ENCODE assay signal across 1 mouse cellular context in the genomic region with DNA sequence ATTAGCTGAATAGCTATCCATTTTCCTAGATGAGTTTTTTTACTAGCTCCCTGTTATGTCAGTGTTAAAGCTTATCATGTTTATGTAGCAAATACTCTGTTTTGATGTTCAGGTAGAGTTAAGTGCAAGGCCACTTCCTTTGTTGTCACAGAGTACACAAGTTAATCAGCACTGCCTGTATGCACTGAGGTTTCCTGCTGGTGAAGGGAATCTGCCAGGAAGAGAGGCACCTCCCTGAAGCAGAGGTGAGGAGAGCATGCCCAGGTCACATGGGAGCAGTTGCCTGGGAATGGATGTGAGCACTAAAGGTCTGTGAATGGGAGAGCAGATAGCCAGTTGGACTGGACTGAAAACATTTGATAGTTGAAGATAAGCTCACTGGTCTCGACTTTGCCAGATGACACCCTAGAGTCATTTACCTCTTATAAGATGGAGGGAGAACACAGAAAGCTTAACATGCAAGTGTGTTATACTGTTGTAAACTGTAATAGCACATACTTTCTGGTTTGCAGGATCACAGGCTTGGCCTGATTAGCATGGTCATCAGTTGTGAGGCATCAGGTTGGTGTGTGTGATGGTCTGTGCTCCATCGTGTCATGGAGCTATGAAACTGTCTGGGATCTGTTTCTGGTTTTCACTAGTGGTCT.
TF ChIP-seq lines count a peak whose summit lies in the region.

No protein-coding gene starts in this region.

TF ChIP-seq in MEL, 35 proteins besides CTCF, POLR2A, EP300 and RAD21:
- TF ChIP-seq USF1 (IDR thresholded peaks at IDR 0.05; ENCODE audit: low read depth, low read length) = peak; percentile 58; the same call in 1 of the 2 replicates
- TF ChIP-seq CHD2 (IDR thresholded peaks at IDR 0.05; ENCODE audit: low read length) = no peak
- TF ChIP-seq HCFC1 (IDR thresholded peaks at IDR 0.05; ENCODE audit: low read depth, low read length) = no peak
- no peak for TF ChIP-seq JUND (IDR thresholded peaks at IDR 0.05; ENCODE audit: low read depth, low read length)
- TF ChIP-seq CHD1 (IDR thresholded peaks at IDR 0.05; ENCODE audit: low read depth, low read length) = no peak
- no peak for TF ChIP-seq MAZ (IDR thresholded peaks at IDR 0.05; ENCODE audit: low read depth, low read length)
- 0 out of 2 replicates have a peak, but pooled peaks have one; percentile 23 for TF ChIP-seq MYC (IDR thresholded peaks at IDR 0.05; ENCODE audit: low read depth, low read length)
- no peak for TF ChIP-seq MAX (IDR thresholded peaks at IDR 0.05; ENCODE audit: low read length)
- TF ChIP-seq POLR2AphosphoS2 (IDR thresholded peaks at IDR 0.05; ENCODE audit: low read length) = no peak
- TF ChIP-seq BHLHE40 (IDR thresholded peaks at IDR 0.05; ENCODE audit: borderline replicate concordance, low read depth, low read length) = no peak
- TF ChIP-seq ETS1 (IDR thresholded peaks at IDR 0.05; ENCODE audit: low read depth, low read length) = no peak
- no peak for TF ChIP-seq GABPA (IDR thresholded peaks at IDR 0.05; ENCODE audit: low read depth, low read length)
- no peak for TF ChIP-seq USF2 (IDR thresholded peaks at IDR 0.05; ENCODE audit: borderline replicate concordance in 1 of 2, insufficient read depth in 1 of 2, low read depth in 1 of 2, low read length in 2 of 2)
- TF ChIP-seq TCF12 (IDR thresholded peaks at IDR 0.05; ENCODE audit: low read depth, low read length) = peak; percentile 16; the same call in 1 of the 2 replicates
- no peak for TF ChIP-seq ZKSCAN1 (IDR thresholded peaks at IDR 0.05; ENCODE audit: low read depth, low read length)
- no peak for TF ChIP-seq KAT2A (conservative IDR thresholded peaks at IDR 0.05; ENCODE audit: low read depth, low read length)
- TF ChIP-seq TAL1 (IDR thresholded peaks at IDR 0.05; ENCODE audit: low read length) = peak; percentile 31; the same call in 1 of the 2 replicates
- no peak for TF ChIP-seq E2F4 (IDR thresholded peaks at IDR 0.05; ENCODE audit: borderline replicate concordance, low read depth, low read length)
- no peak for TF ChIP-seq ELF1 (IDR thresholded peaks at IDR 0.05; ENCODE audit: low read depth, low read length)
- no peak for TF ChIP-seq MYB (IDR thresholded peaks at IDR 0.05; ENCODE audit: low read depth, low read length)
- no peak for TF ChIP-seq TBP (IDR thresholded peaks at IDR 0.05; ENCODE audit: low read depth, low read length)
- TF ChIP-seq UBTF (IDR thresholded peaks at IDR 0.05; ENCODE audit: borderline replicate concordance, insufficient read depth, low read depth, low read length) = no peak
TF ChIP-seq in MEL: peak in this region for 4.
